Mouse (Mus musculus) CD4-positive helper T cell, adult 2 months (primary cell): Measurements from ENCODE around the gene Ak1.

Experiments used
- DNase-seq: peaks from one replicate; pipeline ENCODE4 v3.0.0-alpha.2; 2012; ENCODE audit warnings: low read depth, missing footprints, low spot score

Gene Ak1

GRCm38 (mm10) chr2:32599409-32599808, 22.1 kb upstream of the Ak1 start, which contains the start of gene St6galnac6:
TSS of gene St6galnac6 (plus strand) at chr2:32599709.
- DNase-seq, result no peak

- DNase-seq, result peak; percentile 67
Observed at GRCm38 (mm10) chr2:32601417-32602065, 20.0 kb upstream of the Ak1 start.

- DNase-seq, result peak; percentile 85
Observed at GRCm38 (mm10) chr2:32602600-32603054, 18.9 kb upstream of the Ak1 start.

- no peak for DNase-seq
Observed at GRCm38 (mm10) chr2:32604631-32605030, 16.9 kb upstream of the Ak1 start.

GRCm38 (mm10) chr2:32606161-32607142, 15.1 kb upstream of the Ak1 start:
- DNase-seq, result peak; percentile 81

GRCm38 (mm10) chr2:32607262-32607947, 14.2 kb upstream of the Ak1 start:
- DNase-seq, result peak; percentile 75

- peak; percentile 67 for DNase-seq
Observed at GRCm38 (mm10) chr2:32608141-32608777, 13.3 kb upstream of the Ak1 start.

GRCm38 (mm10) chr2:32608778-32609435, 12.7 kb upstream of the Ak1 start:
- DNase-seq, result no peak

GRCm38 (mm10) chr2:32610610-32611229, 10.8 kb upstream of the Ak1 start:
- peak; percentile 24 for DNase-seq

GRCm38 (mm10) chr2:32612274-32612673, 9.3 kb upstream of the Ak1 start:
- no peak for DNase-seq

- no peak for DNase-seq
Observed at GRCm38 (mm10) chr2:32617109-32617508, 4.4 kb upstream of the Ak1 start.

GRCm38 (mm10) chr2:32617601-32618000, 4.0 kb upstream of the Ak1 start:
- DNase-seq, result no peak

GRCm38 (mm10) chr2:32618051-32618450, 3.5 kb upstream of the Ak1 start:
- no peak for DNase-seq

GRCm38 (mm10) chr2:32620682-32621516, 659 bp upstream of the Ak1 start:
- DNase-seq, result no peak

- no peak for DNase-seq
Observed at GRCm38 (mm10) chr2:32624111-32624748, 2.7 kb downstream of the Ak1 start.

- DNase-seq, result no peak
Observed at GRCm38 (mm10) chr2:32625212-32625872, 3.8 kb downstream of the Ak1 start.

GRCm38 (mm10) chr2:32625873-32626694, 4.5 kb downstream of the Ak1 start:
- DNase-seq, result no peak
